Mouse (Mus musculus) forebrain, embryonic 11.5 days (tissue): Measurements from ENCODE around the gene Gps1. TPM values are rescaled to one million over a fixed set of nuclear protein-coding genes. Genes with fewer than 3 reads are reported as not detected.
A peak's percentile ranks its signal among the peaks of the same experiment; 100 is the strongest.
"Not testable (repeated sequence)": the region's sequence is repeated elsewhere in the genome, so short reads cannot be mapped to it uniquely, and the experiment has no call there.

ENCODE experiments used
- ATAC-seq: fragments of 200-750 bp; cut with Nextera tagmentation; replicated peaks from 2 replicates; pipeline ENCODE4 v1.8.0; 2017; ENCODE audit warnings: moderate TSS enrichment; ENCODE audit not compliant: low FRiP score
- DNase-seq: peaks from one replicate; pipeline ENCODE4 v3.0.0-alpha.2; 2017; ENCODE audit warnings: low spot score
- H3K27ac ChIP-seq: fragments of 300-500 bp; sonication (generic); 2 replicates; pipeline ENCODE4 v1.5.1; 2014; ENCODE audit warnings: low read depth, low read length
- H3K27me3 ChIP-seq: fragments of 300-500 bp; sonication (generic); 2 replicates; pipeline ENCODE4 v1.6.1; 2014; ENCODE audit warnings: mild to moderate bottlenecking, low read length, mixed read lengths; ENCODE audit not compliant: control insufficient read depth, insufficient read depth
- H3K36me3 ChIP-seq: fragments of 300-500 bp; sonication (generic); 2 replicates; pipeline ENCODE4 v1.6.1; 2014; ENCODE audit warnings: mild to moderate bottlenecking, low read length, moderate library complexity, mixed read lengths; ENCODE audit not compliant: control insufficient read depth, insufficient read depth
- H3K4me1 ChIP-seq: fragments of 300-500 bp; sonication (generic); replicated peaks from 2 replicates; pipeline ENCODE4 v1.6.1; 2014; ENCODE audit warnings: low read length, mixed read lengths; ENCODE audit not compliant: control insufficient read depth, insufficient read depth
- H3K4me2 ChIP-seq: fragments of 300-500 bp; sonication (generic); 2 replicates; pipeline ENCODE4 v1.6.1; 2014; ENCODE audit warnings: low read depth, mild to moderate bottlenecking, low read length, moderate library complexity, mixed read lengths; ENCODE audit not compliant: severe bottlenecking
- H3K4me3 ChIP-seq: fragments of 300-500 bp; sonication (generic); 2 replicates; pipeline ENCODE4 v1.5.1; 2014; ENCODE audit warnings: low read depth, low read length
- H3K9ac ChIP-seq: fragments of 300-500 bp; sonication (generic); 2 replicates; pipeline ENCODE4 v1.6.1; 2014; ENCODE audit warnings: low read length
- H3K9me3 ChIP-seq: fragments of 300-500 bp; sonication (generic); 2 replicates; pipeline ENCODE4 v1.6.1; 2016; ENCODE audit warnings: low read length, mixed read lengths; ENCODE audit not compliant: control insufficient read depth
- WGBS: fragments of 180-500 bp; shearing (Covaris S2); extraction: QIAGEN DNeasy Blood & Tissue Kit; methylation state at CpG from one replicate; pipeline ENCODE4 v1.1.7; 2014; 5-methylcytosine and 5-hydroxymethylcytosine counted together
- polyA plus RNA-seq: library from polyadenylated mRNA; unstranded; fragments of >200 nt; fragmentation: Nextera tagmentation; extraction: Ambion mirVana; gene quantifications from 2 replicates; pipeline ENCODE4 v1.2.1, GENCODE M21; 2014

Gene Gps1
- polyA plus RNA-seq, 1 experiment from 2014 or later, result 271 TPM

GRCm38 (mm10) chr11:120828416-120828815, 44.3 kb downstream of the Gps1 start:
- no peak overlapping the region for H3K4me2 ChIP-seq
- H3K27ac ChIP-seq, result no peak overlapping the region
- no peak overlapping the region for H3K9ac ChIP-seq
- WGBS, result 71% methylated on average over 4 of the region's 4 CpGs
- no peak overlapping the region for H3K4me3 ChIP-seq
- peaks cover 16% of the 10 kb centered on the region for H3K4me1 ChIP-seq
- ATAC-seq, result no peak
- H3K27me3 ChIP-seq, result no peaks in the 10 kb centered on the region
- no peak for DNase-seq
- no peaks in the 10 kb centered on the region for H3K9me3 ChIP-seq
- no peaks in the 10 kb centered on the region for H3K36me3 ChIP-seq

DNA sequence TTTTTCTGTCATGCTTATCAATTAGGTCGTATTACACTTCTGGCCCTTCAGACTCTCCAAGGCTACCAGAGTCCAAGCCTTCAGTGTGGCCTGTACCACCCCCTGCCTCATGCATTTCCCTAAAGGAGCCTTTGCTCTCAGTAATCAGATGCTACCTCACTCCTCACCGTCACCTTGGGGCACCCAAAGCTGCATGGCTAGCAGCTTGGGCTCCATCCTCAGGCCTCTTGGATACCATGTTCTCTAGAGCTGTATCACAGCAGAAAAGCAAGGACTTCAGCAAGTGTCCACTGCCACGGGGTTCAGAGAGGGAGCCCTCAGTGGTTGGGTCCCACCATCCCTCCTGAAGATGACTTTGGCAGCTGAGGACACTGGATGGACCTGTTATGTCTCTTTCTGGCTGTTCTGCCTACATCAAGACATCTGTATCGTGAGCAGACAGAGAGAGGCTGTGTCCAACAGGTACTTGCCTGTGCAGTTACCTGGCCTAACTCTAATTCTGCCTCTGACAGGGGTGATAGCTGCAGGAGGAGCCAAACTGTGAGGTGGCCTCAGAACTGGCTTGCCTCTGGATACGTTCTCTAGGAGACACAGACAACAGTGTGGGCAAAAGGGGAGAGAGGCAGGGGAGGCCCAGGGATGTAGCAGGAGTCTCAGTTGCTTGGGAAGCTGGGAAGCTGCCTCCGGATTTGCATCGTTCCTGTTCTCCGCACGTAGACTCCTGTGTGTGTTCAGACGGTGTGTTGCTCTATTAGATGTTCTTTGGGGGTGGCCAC, 45.9 kb downstream of the Gps1 start:
- 90% methylated on average over 10 of the region's 10 CpGs for WGBS
- H3K9me3 ChIP-seq, result no peaks in the 10 kb centered on the region
- no peak overlapping the region for H3K4me2 ChIP-seq
- no peaks in the 10 kb centered on the region for H3K36me3 ChIP-seq
- ATAC-seq (no peak), DNase-seq (no peak)
- peaks cover 19% of the 10 kb centered on the region for H3K4me1 ChIP-seq
- no peak overlapping the region for H3K27ac ChIP-seq
- no peaks in the 10 kb centered on the region for H3K27me3 ChIP-seq
- no peak overlapping the region for H3K9ac ChIP-seq
- H3K4me3 ChIP-seq, result no peak overlapping the region

GRCm38 (mm10) chr11:120830686-120831085, 46.6 kb downstream of the Gps1 start:
- DNase-seq, result no peak
- Histone ChIP-seq H3K4me2 (no peak overlapping the region), H3K4me1 (peaks cover 11% of the 10 kb centered on the region), H3K9ac (no peak overlapping the region), H3K9me3 (no peaks in the 10 kb centered on the region), H3K36me3 (no peaks in the 10 kb centered on the region), H3K27me3 (no peaks in the 10 kb centered on the region), H3K4me3 (no peak overlapping the region), H3K27ac (no peak overlapping the region)
- no peak for ATAC-seq
- 87% methylated on average over 12 of the region's 12 CpGs for WGBS

GRCm38 (mm10) chr11:120831659-120832440, 47.8 kb downstream of the Gps1 start:
- 71% methylated on average over 3 of the region's 3 CpGs for WGBS
- Histone ChIP-seq H3K27ac (no peak overlapping the region), H3K4me1 (0 out of 2 replicates have a peak, but pooled peaks cover 4% of the 10 kb centered on the region), H3K27me3 (no peaks in the 10 kb centered on the region), H3K9ac (no peak overlapping the region), H3K4me3 (no peak overlapping the region), H3K4me2 (no peak overlapping the region), H3K36me3 (no peaks in the 10 kb centered on the region), H3K9me3 (no peaks in the 10 kb centered on the region)
- DNase-seq (no peak), ATAC-seq (no peak)

DNA sequence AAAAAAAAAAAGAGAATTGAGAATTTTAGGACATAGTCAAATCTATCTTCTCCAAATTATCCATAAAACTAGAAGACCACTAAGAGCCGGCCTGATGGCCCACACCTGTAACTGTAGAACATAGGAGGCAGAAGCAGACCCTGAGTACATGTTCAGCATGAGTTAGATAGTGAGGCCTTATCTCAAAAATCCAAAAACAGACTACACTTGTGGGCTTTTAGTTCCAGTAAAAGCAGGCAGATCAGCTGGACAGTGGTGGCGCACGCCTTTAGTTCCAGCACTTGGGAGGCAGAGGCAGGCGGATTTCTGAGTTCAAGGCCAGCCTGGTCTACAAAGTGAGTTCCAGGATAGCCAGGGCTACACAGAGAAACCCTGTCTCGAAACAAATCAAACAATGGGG, 48.9 kb downstream of the Gps1 start:
- H3K9ac ChIP-seq, H3K4me2 ChIP-seq, H3K9me3 ChIP-seq, H3K27me3 ChIP-seq, H3K4me1 ChIP-seq, H3K4me3 ChIP-seq, ATAC-seq, H3K36me3 ChIP-seq, DNase-seq: not testable (repeated sequence)
- peak overlapping the region; percentile 89 for H3K27ac ChIP-seq
- WGBS, result 89% methylated on average over 5 of the region's 5 CpGs

GRCm38 (mm10) chr11:120833555-120834280, 49.6 kb downstream of the Gps1 start:
- H3K27me3 ChIP-seq, result no peaks in the 10 kb centered on the region
- H3K36me3 ChIP-seq, result no peaks in the 10 kb centered on the region
- 0 out of 2 replicates have a peak, but pooled peaks cover 4% of the 10 kb centered on the region for H3K4me1 ChIP-seq
- WGBS, result 40% methylated on average over 8 of the region's 8 CpGs
- no peak overlapping the region for H3K4me3 ChIP-seq
- ATAC-seq (peak; percentile 81), DNase-seq (no peak)
- peak overlapping the region; percentile 89 for H3K27ac ChIP-seq
- H3K9ac ChIP-seq, result peak overlapping the region; percentile 28; the same call in 1 of the 2 replicates
- H3K4me2 ChIP-seq, result 0 out of 2 replicates have a peak overlapping the region, but pooled peaks have one; percentile 24
- no peaks in the 10 kb centered on the region for H3K9me3 ChIP-seq

Other genes with a start within 250 kb of the Gps1 start
- gene Mcrip1, start 234.5 kb upstream of the Gps1 start, polyA plus RNA-seq, result 213 and 247 TPM in 2 replicates
- gene Ppp1r27, start 233.1 kb upstream of the Gps1 start, polyA plus RNA-seq, result not detected in 2 replicates
- gene P4hb, start 211.0 kb upstream of the Gps1 start, polyA plus RNA-seq, result 439 and 476 TPM in 2 replicates
- gene Arhgdia, start 202.6 kb upstream of the Gps1 start, polyA plus RNA-seq, result 621 and 667 TPM in 2 replicates
- 808 and 816 TPM in 2 replicates for gene Alyref, start 185.9 kb upstream of the Gps1 start, polyA plus RNA-seq
- 200 and 217 TPM in 2 replicates for gene Anapc11, start 185.9 kb upstream of the Gps1 start, polyA plus RNA-seq
- not detected in 2 replicates for gene Npb, start 175.8 kb upstream of the Gps1 start, polyA plus RNA-seq
- 126 and 134 TPM in 2 replicates for gene Pcyt2, start 166.3 kb upstream of the Gps1 start, polyA plus RNA-seq
- 37.8 and 41.1 TPM in 2 replicates for gene Sirt7, start 159.0 kb upstream of the Gps1 start, polyA plus RNA-seq
- 25.5 and 26.4 TPM in 2 replicates for gene Mafg, start 150.7 kb upstream of the Gps1 start, polyA plus RNA-seq
- gene Pycr1, start 140.5 kb upstream of the Gps1 start, polyA plus RNA-seq, result 33.7 and 36.9 TPM in 2 replicates
- gene Myadml2, start 136.1 kb upstream of the Gps1 start, polyA plus RNA-seq, result 0.51 TPM in 1 of 2 replicates, not detected in the other
- gene Notum, start 123.1 kb upstream of the Gps1 start, polyA plus RNA-seq, result 0.61 and 1.3 TPM in 2 replicates
- gene Aspscr1, start 111.3 kb upstream of the Gps1 start, polyA plus RNA-seq, result 129 and 133 TPM in 2 replicates
- gene Cenpx, start 70.5 kb upstream of the Gps1 start, polyA plus RNA-seq, result 121 and 130 TPM in 2 replicates
- gene Lrrc45, start 70.3 kb upstream of the Gps1 start, polyA plus RNA-seq, result 53.3 and 54.4 TPM in 2 replicates
- gene Rac3, start 62.8 kb upstream of the Gps1 start, polyA plus RNA-seq, result 7.5 and 10.6 TPM in 2 replicates
- gene Dcxr, start 57.0 kb upstream of the Gps1 start, polyA plus RNA-seq, result 10.8 and 11.8 TPM in 2 replicates
- gene Cbr2, start 52.2 kb upstream of the Gps1 start, polyA plus RNA-seq, result 1.8 TPM in 1 of 2 replicates, not detected in the other
- 7.6 and 8.3 TPM in 2 replicates for gene Hmga1b, start 21.5 kb upstream of the Gps1 start, polyA plus RNA-seq
- 45.4 and 48.3 TPM in 2 replicates for gene Rfng, start 65 bp upstream of the Gps1 start, polyA plus RNA-seq
- 71.7 and 80.3 TPM in 2 replicates for gene Dus1l, start 12.1 kb downstream of the Gps1 start, polyA plus RNA-seq
- gene Fasn, start 40.3 kb downstream of the Gps1 start, polyA plus RNA-seq, result 139 and 140 TPM in 2 replicates
- 6.1 and 7.7 TPM in 2 replicates for gene Ccdc57, start 148.6 kb downstream of the Gps1 start, polyA plus RNA-seq
- gene Slc16a3, start 164.2 kb downstream of the Gps1 start, polyA plus RNA-seq, result 55.5 and 62.1 TPM in 2 replicates
- gene Csnk1d, start 207.1 kb downstream of the Gps1 start, polyA plus RNA-seq, result 102 and 103 TPM in 2 replicates